Mouse (Mus musculus) liver, postnatal 0 days (tissue): ENCODE data around the gene Slc35d2. TPM values are rescaled to one million over a fixed set of nuclear protein-coding genes. Genes with fewer than 3 reads are reported as not detected.

Source experiments
- ATAC-seq: fragments of 200-750 bp; cut with Nextera tagmentation; 2 replicates; pipeline ENCODE4 v1.8.0; 2017; ENCODE audit warnings: mild to moderate bottlenecking, moderate library complexity
- DNase-seq: peaks from one replicate; pipeline ENCODE4 v3.0.0-alpha.2; 2016
- H3K27ac ChIP-seq: fragments of 300-500 bp; sonication (generic); 2 replicates; pipeline ENCODE4 v1.5.1; 2014; ENCODE audit warnings: antibody characterized with exemption, moderate library complexity, mild to moderate bottlenecking, low read depth
- H3K27me3 ChIP-seq: fragments of 300-500 bp; sonication (generic); 2 replicates; pipeline ENCODE4 v1.6.1; 2014; ENCODE audit warnings: low read length, control low read depth, mixed read lengths; ENCODE audit not compliant: insufficient read depth
- H3K36me3 ChIP-seq: fragments of 300-500 bp; sonication (generic); replicated peaks from 2 replicates; pipeline ENCODE4 v1.6.1; 2014; ENCODE audit warnings: mild to moderate bottlenecking, control low read depth, low read length, moderate library complexity, mixed read lengths; ENCODE audit not compliant: insufficient read depth
- H3K4me1 ChIP-seq: fragments of 300-500 bp; sonication (generic); 2 replicates; pipeline ENCODE4 v1.6.1; 2014; ENCODE audit warnings: antibody characterized with exemption, mild to moderate bottlenecking, control low read depth; ENCODE audit not compliant: insufficient read depth
- H3K4me2 ChIP-seq: fragments of 300-500 bp; sonication (generic); 2 replicates; pipeline ENCODE4 v1.6.1; 2014; ENCODE audit warnings: low read depth, mild to moderate bottlenecking, low read length, moderate library complexity, mixed read lengths
- H3K4me3 ChIP-seq: fragments of 300-500 bp; sonication (generic); 2 replicates; pipeline ENCODE4 v1.5.1; 2014; ENCODE audit warnings: low read depth, low read length
- H3K9ac ChIP-seq: fragments of 300-500 bp; sonication (generic); replicated peaks from 2 replicates; pipeline ENCODE4 v1.6.1; 2014; ENCODE audit warnings: mild to moderate bottlenecking, moderate library complexity
- H3K9me3 ChIP-seq: fragments of 300-500 bp; sonication (generic); 2 replicates; pipeline ENCODE4 v1.6.1; 2016; ENCODE audit warnings: mild to moderate bottlenecking, control low read depth, low read length, mixed read lengths
- CTCF ChIP-seq: sonication (generic); IDR thresholded peaks from 2 replicates; pipeline ENCODE4 v1.5.1; 2016; ENCODE audit warnings: antibody characterized with exemption, low read depth
- EP300 ChIP-seq: IDR thresholded peaks from 2 replicates; pipeline ENCODE4 v1.6.1; 2016; ENCODE audit warnings: antibody characterized with exemption, low read depth, mild to moderate bottlenecking
- WGBS: fragments of 180-500 bp; shearing (Covaris S2); extraction: QIAGEN DNeasy Blood & Tissue Kit; methylation state at CpG from one replicate; pipeline ENCODE4 v1.1.7; 2014; ENCODE audit not compliant: insufficient replicate concordance; 5-methylcytosine and 5-hydroxymethylcytosine counted together
- polyA plus RNA-seq: library from polyadenylated mRNA; unstranded; fragments of >200 nt; fragmentation: Nextera tagmentation; extraction: Ambion mirVana; gene quantifications from 2 replicates; pipeline ENCODE4 v1.2.1, GENCODE M21; 2015

The Slc35d2 gene
- polyA plus RNA-seq, 1 experiment from 2014 or later, result 11.8 TPM

DNA sequence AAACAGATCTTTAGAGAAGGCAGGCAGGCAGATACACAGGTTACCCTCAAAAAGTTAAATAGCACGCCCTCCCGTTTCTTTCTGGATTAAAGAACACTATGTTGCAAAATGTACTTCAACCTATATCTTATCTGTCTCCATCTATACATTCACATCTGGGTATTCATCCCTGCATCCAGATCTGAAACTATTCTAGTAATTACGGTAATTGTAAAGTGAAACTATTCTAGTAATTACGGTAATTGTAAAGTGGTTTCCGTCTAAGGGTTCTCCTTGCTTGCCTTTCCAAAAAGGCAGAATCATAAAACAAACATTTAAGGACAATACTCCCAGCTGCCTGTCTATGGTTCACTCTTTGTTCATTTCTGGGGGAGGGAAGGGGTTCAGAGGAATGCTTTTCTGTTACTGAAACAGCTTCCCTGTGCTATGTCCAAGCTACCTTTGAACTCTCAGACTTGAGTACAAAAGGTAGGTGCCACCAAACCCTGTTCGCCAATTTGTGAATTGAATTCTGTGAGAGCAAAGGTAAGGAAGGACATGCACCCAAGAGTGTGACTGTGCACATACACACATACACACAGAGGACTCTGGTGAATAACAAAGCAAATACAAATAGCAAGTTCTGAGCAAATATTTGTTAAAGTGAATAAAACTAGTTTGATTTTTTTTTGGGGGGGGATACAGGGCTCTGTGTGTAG, 5.5 kb downstream of the Slc35d2 start:
- ATAC-seq (peak; percentile 89), DNase-seq (no peak)
- no peaks in the 10 kb centered on the region for H3K27me3 ChIP-seq
- TF ChIP-seq CTCF (no peak), EP300 (no peak)
- H3K4me2 ChIP-seq, result no peak overlapping the region
- no peak overlapping the region for H3K4me3 ChIP-seq
- peak overlapping the region; percentile 50; the same call in 1 of the 2 replicates for H3K27ac ChIP-seq
- H3K9ac ChIP-seq, result no peak overlapping the region
- H3K36me3 ChIP-seq, result no peaks in the 10 kb centered on the region
- no peaks in the 10 kb centered on the region for H3K9me3 ChIP-seq
- WGBS, result 38% methylated on average over 6 of the region's 6 CpGs
- H3K4me1 ChIP-seq, result peaks cover 7% of the 10 kb centered on the region

DNA sequence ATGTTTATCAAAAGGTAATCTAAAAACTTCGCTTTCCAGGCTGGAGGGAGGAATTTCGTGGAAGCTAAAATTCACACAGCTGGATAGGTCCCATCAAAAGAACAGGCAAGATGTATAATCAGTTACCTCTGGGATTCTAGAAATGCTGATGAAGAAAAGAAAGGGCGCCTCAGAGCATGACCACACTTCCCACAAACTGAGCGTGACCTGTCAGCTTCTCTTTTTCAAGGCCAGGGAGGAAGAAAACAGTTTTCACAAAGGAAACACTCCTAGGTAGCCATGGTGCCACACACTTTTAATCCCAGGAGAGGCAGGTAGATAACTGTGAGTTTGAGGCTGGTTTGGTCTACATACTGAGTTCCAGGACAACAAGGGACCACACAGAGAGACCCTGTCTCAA, 8.4 kb downstream of the Slc35d2 start:
- Histone ChIP-seq H3K4me1 (peaks cover 4% of the 10 kb centered on the region; the same call in 1 of the 2 replicates), H3K27ac (no peak overlapping the region), H3K4me3 (no peak overlapping the region), H3K4me2 (no peak overlapping the region), H3K9ac (no peak overlapping the region), H3K27me3 (no peaks in the 10 kb centered on the region), H3K36me3 (peaks cover 2% of the 10 kb centered on the region; the same call in 1 of the 2 replicates), H3K9me3 (no peaks in the 10 kb centered on the region)
- ATAC-seq, result no peak
- no peak for DNase-seq
- WGBS, result 48% methylated on average over 4 of the region's 4 CpGs
- TF ChIP-seq CTCF (no peak), EP300 (no peak)

DNA sequence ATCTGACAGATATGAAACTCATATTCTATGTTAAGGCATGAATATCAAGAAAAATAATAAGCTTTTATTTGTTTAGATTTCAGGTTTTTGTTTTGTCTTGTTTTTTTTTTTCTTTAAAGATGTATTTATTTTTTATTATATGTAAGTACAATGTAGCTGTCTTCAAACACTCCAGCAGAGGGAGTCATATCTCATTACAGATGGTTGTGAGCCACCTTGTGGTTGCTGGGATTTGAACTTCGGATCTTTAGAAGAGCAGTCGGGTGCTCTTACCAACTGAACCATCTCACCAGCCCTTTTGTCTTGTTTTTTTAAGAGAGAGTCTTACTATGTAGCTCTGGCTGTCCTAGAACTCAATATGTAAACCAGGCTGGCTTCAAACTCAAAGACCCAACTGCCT, 11.7 kb downstream of the Slc35d2 start:
- Histone ChIP-seq H3K27ac (no peak overlapping the region), H3K4me1 (no peaks in the 10 kb centered on the region), H3K27me3 (no peaks in the 10 kb centered on the region), H3K9me3 (no peaks in the 10 kb centered on the region), H3K36me3 (peaks cover 2% of the 10 kb centered on the region; the same call in 1 of the 2 replicates), H3K4me2 (no peak overlapping the region), H3K4me3 (no peak overlapping the region), H3K9ac (no peak overlapping the region)
- ATAC-seq (no peak), DNase-seq (no peak)
- WGBS, result 40% methylated on average over 2 of the region's 2 CpGs
- peak; percentile 52 for TF ChIP-seq CTCF
- TF ChIP-seq EP300, result no peak

DNA sequence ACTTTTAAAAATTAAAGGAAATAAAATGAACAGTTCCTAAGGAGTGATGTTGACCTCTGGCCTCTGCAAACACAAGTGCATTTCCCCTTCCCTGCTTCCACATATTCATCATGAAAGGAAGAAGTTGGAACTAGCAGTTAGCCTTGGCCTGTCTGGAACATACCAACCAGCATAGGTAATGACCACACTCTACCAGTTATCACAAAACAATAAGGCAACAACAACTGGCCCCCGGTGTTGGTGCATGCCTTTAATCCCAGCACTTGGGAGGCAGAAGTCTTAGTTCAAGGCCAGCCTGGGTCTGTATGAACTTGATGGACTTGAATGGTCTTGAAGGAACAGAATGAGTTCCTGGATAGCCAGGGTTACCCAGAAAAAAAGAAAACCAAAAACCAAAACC, 18.7 kb downstream of the Slc35d2 start:
- Histone ChIP-seq H3K9ac (no peak overlapping the region), H3K4me1 (peaks cover 12% of the 10 kb centered on the region), H3K27me3 (no peaks in the 10 kb centered on the region), H3K4me3 (no peak overlapping the region), H3K4me2 (no peak overlapping the region), H3K9me3 (no peaks in the 10 kb centered on the region), H3K36me3 (no peaks in the 10 kb centered on the region), H3K27ac (no peak overlapping the region)
- no peak for DNase-seq
- ATAC-seq, result no peak
- WGBS, result 77% methylated on average over 1 of the region's 1 CpGs
- TF ChIP-seq EP300 (no peak), CTCF (no peak)

DNA sequence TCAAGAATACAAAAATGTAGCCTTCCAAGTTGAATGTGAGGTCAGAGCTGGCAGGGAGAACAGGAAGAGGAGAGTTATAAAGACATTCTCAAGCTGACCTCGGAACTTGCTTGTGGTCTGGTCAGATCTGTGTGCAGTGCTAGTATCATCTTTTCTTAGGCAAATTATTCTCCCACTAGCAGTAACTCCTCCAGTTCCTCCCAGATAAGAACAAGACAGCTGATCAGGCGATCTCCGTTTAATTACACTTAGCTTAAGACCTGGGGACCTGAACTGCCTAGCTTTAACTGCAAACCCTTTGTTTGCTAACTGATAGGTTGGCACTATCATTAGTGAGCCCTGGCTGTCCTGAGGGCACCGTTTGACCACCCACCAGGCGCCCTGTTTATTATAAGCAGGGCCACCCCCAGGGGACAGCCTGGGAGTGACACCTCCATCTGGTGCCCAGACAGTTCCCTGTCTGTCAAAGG, 20.8 kb downstream of the Slc35d2 start:
- DNase-seq (no peak), ATAC-seq (no peak)
- Histone ChIP-seq H3K4me2 (no peak overlapping the region), H3K4me3 (no peak overlapping the region), H3K27ac (no peak overlapping the region; the same call in 1 of the 2 replicates), H3K36me3 (no peaks in the 10 kb centered on the region; the same call in 1 of the 2 replicates), H3K27me3 (no peaks in the 10 kb centered on the region), H3K9ac (no peak overlapping the region), H3K9me3 (no peaks in the 10 kb centered on the region), H3K4me1 (peaks cover 12% of the 10 kb centered on the region)
- WGBS, result 33% methylated on average over 5 of the region's 5 CpGs
- no peak for TF ChIP-seq CTCF
- TF ChIP-seq EP300, result no peak

DNA sequence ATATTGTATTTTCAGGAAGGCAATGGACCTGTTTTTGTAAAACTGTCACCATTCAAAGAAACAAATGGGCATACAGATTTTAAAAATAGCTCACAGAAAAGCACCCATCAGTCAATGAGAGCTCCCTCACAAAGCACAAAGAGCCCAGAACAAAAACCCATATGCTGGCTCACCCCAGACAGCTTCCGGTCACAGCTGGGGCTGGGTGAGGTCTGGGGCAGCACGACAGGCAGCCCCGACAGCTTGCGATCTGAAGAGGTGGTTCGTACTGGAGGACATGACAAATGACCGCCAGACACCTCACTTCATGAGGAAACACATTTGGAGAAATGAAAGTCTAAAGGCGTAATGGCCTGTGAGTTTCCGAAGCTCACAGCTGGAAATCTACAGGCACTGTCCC, 21.6 kb downstream of the Slc35d2 start:
- H3K9ac ChIP-seq, result no peak overlapping the region
- 24% methylated on average over 8 of the region's 8 CpGs for WGBS
- H3K4me3 ChIP-seq, result no peak overlapping the region
- H3K4me1 ChIP-seq, result peaks cover 12% of the 10 kb centered on the region
- H3K27me3 ChIP-seq, result no peaks in the 10 kb centered on the region
- no peaks in the 10 kb centered on the region; the same call in 1 of the 2 replicates for H3K36me3 ChIP-seq
- TF ChIP-seq EP300 (no peak), CTCF (no peak)
- no peak for DNase-seq
- peak overlapping the region; percentile 69 for H3K27ac ChIP-seq
- H3K4me2 ChIP-seq, result 0 out of 2 replicates have a peak overlapping the region, but pooled peaks have one; percentile 23
- peak; percentile 33; the same call in 1 of the 2 replicates for ATAC-seq
- H3K9me3 ChIP-seq, result no peaks in the 10 kb centered on the region
